Mouse (Mus musculus): ENCODE measurements around the gene Tsc2.

Tsc2 gene

GRCm38 (mm10) chr17:24604557-24604956 is 27.9 kb downstream of the Tsc2 start:
- no peak for DNase-seq

- no peak for DNase-seq
Measured at GRCm38 (mm10) chr17:24603961-24604360, 28.5 kb downstream of the Tsc2 start.

DNA sequence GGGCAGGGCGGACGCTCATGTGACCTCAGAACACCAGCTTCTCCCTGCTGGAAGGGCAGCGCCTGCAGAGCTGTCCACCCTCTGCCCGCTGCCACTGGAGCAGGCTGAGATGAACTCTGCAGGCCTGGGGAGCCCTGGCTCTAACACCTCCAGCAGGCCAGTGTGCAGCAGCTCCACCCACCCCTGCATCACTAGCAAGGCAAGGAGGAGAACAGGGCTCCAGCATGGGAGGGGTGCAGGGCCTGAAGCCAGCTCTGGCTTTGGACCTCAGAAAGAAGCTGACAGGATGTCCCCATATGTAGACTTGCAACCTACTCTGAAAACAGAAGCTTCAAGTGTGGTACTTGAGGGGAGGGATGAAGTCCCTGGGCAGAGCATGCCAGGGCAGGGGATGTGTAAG is 31.9 kb downstream of the Tsc2 start:
- peak; percentile 49 to 64 for DNase-seq

DNA sequence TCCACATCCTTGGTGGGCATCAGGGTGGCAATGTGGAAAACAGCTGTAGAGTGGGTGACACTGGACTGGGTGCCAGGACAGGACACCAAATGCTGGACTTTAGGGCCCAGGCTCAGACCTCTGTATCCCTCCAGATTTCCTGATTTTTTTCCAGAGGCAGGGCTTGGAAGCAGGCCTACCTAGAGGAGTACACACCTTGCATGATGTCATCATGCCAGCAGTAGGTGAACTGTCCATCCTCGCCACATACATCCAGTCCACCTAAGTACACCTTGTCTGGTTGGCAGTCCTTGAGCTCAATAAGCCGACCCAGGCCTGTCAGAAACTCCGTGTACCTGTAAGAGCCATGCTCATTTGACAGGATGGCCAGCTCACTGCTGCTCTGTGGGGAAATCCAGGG is 34.4 kb downstream of the Tsc2 start:
- no peak for DNase-seq

- peak; percentile 89 for DNase-seq
Measured at GRCm38 (mm10) chr17:24596471-24597183, 35.8 kb downstream of the Tsc2 start.

GRCm38 (mm10) chr17:24596073-24596466 is 36.4 kb downstream of the Tsc2 start:
- DNase-seq, result peak; percentile 36 to 43

DNA sequence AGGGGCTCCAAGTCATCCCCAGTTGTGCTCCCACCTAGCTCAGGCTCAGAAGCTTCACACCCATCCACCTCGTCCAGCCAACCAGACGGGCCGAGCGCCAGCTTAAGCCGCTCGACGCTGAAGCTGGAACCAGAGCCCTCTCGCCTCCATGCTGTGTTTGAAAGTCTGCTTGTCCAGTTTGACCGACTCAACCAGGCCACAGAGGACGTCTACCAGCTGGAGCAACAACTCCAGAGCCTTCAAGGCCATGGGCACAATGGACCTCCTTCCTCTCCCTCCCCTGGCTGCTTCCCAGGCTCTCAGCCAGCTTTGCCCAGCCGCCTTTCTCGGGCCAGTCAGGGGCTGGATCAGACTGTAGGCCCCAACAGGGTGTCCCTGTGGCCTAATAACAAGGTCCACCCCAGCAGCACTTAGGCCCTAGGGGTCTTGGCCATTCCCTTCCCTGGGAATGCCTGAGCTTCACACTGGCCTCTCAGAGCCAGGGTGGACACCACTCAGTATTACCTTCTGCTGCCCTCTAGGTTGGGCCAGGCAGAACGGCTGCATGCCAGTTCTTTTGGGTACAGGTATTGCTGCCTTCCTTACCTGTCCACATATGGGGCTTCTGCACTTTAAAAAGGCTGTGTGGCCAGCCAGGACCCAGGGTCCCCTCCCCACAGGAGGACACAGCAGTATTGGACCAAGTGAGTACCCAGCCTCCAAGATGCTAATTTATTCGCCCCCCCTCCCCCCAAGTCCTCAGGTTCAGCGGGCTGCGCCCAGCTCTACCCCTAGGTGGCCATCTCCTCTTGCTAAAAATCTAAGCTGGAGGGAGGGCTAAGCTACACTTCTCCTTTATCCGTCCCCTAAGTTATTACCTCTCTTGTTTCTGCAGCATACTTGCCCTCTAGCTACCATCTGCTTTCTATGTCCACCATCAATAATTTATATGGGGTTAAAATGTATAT is 37.0 kb downstream of the Tsc2 start:
- DNase-seq, result peak; percentile 72 to 76

DNA sequence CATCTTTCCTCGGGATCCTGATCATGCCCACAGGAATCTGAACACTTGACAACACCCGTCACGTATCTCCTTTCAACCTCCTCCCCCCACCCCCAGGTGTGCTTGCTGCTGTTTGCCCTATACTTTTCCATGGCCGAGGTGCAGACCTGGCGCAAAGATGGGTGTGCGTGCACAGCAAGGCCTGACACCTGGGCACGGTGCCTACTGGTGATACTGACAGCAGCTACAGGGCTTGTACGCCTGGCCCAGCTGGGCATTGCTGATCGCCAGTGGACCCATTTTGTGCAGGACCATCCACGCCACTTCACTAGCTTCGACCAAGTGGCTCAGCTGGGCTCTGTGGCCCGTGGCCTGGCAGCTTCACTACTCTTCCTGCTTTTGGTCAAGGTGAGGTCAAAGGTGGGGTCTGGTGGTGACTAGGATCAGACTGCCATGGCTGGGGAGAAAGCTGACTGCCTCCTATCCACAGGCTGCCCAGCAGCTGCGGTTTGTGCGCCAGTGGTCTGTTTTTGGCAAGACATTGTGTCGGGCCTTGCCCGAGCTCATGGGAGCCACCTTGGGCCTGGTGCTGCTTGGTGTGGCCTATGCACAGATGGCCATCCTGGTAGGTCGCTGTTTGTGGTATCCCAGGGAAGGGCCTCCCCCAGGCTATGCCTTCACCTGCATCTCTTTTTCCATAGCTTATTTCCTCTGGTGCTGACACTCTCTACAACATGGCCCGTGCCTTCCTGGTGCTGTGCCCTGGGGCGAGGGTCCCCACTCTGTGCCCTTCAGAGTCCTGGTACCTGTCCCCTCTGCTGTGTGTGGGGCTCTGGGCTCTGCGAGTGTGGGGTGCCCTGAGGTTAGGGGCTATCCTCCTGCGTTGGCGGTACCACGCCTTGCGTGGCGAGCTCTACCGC is 38.2 kb downstream of the Tsc2 start:
- DNase-seq, result peak; percentile 49 to 65

DNA sequence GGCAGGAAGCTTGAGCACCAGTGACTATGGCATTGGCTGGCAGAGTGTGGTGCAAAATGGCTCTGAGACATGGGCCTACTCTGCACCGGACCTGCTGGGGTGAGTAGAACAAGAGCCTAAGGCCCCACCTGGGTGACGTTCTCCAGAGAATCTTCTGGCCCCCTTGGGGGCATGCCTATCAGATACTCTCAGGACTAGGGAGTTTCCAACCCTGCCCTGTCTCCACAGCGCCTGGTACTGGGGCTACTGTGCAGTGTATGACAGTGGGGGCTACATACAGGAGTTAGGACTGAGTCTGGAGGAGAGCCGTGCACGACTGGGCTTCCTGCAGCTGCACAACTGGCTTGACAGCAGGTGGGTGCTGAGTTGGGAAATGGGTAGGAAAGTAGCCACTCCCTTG is 39.2 kb downstream of the Tsc2 start:
- no peak for DNase-seq

- no peak for DNase-seq
Measured at GRCm38 (mm10) chr17:24591695-24592094, 40.7 kb downstream of the Tsc2 start.

DNA sequence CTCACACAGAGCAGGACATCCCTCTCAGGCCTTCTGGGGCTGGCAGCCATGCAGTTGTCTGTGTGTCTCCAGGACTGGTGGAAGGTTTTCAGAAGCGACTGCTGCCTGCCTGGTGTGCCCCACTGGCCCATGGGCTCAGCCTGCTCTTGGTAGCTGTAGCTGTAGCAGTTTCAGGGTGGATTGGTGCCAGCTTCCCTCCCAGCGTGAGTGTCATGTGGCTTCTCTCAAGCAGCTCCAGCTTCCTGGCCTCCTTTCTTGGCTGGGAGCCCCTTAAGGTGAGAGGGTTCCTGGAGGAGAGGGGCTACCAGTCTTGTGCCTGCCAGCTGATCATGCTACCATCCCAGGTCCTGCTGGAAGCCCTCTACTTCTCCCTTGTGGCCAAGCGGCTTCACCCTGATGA is 41.5 kb downstream of the Tsc2 start:
- DNase-seq, result peak; percentile 76 to 85

- no peak for DNase-seq
Measured at GRCm38 (mm10) chr17:24586532-24586931, 45.9 kb downstream of the Tsc2 start.

DNA sequence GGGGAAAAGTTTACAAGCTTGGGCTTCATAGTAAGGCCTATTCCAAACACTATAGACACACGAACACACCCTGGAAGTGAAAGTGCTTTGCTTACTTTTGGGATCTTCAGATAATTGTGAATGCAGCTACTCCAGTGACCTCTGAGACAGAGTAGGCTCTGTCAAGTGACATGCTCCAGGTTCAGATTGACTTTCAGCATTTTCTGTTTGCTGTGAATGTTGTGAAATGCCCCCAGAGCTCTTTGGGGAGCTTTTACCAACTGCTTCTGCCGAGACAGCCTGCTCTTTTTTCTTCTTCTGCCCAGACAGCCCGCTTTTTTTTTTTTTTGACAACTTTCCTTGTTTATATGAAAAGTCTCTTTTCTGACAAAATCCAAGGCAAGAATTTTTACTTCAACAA is 47.9 kb downstream of the Tsc2 start:
- no peak for DNase-seq

- no peak for DNase-seq
Measured at GRCm38 (mm10) chr17:24583599-24584460, 48.6 kb downstream of the Tsc2 start.

GRCm38 (mm10) chr17:24580287-24580686 is 52.1 kb downstream of the Tsc2 start:
- DNase-seq, result peak in 1 of 2 experiments; percentile 52

- no peak for DNase-seq
Measured at GRCm38 (mm10) chr17:24579532-24579931, 52.9 kb downstream of the Tsc2 start.

- no peak for DNase-seq
Measured at GRCm38 (mm10) chr17:24573811-24574210, 58.6 kb downstream of the Tsc2 start.

- no peak for DNase-seq
Measured at GRCm38 (mm10) chr17:24572651-24573245, 59.7 kb downstream of the Tsc2 start.

GRCm38 (mm10) chr17:24569837-24570236 is 62.6 kb downstream of the Tsc2 start:
- DNase-seq, result peak; percentile 45 to 60

DNA sequence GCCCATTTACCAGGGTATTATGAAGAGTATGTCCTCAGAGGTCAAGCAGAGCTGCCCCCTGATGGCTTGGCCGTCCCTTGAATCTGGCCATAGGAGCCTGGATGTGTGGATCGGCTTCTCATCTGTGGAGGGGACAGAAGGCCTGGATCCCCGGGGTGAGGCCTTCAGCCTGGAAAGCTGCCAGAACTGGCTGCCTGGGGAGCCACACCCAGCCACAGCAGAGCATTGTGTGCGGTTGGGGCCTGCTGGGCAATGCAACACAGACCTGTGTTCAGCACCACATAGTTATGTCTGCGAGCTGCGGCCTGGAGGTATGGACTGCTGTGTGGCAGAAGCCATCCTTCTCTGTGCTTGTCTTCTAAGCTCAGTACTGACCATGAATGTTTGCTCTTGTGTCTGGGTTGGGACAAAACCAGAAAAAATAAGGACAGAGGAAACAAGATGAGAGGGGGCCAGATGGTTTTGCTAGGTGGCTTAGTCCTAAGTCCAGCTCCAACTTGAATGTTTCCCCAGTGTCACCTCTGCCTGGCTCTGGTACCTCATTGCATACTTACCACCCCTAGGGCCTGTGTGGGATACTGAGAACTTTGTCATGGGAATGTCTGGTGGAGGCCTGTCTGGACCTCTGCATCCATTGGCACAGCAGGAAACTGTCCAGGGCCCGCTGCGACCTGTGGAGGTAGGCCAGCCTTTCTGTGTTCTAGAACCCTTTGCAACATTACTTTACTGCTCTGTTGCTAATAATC is 65.2 kb downstream of the Tsc2 start:
- DNase-seq, result peak; percentile 37 to 52

DNA sequence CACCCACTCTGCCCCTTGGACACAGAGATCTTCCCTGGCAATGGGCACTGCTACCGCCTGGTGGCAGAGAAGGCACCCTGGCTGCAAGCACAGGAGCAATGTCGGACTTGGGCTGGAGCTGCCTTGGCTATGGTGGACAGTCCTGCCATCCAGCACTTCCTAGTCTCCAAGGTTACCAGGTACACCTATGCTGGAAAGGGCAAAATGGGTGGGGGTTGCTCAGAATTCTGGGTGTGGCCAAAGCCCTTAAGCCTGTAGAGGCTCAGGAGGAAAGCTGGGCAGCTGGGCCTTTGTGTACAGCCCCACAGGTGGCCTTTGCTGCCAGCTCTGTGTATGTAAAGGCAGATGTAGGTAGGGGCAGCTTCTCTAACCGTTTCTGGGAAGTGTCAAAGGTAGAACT is 66.6 kb downstream of the Tsc2 start:
- peak in 1 of 2 experiments; percentile 11 for DNase-seq

Measured in cerebellum, postnatal 25 days (tissue).